Mouse (Mus musculus) erythroid progenitor cell, adult 5-6 weeks (primary cell): ENCODE results near the gene Birc2. TPM values are rescaled to one million over a fixed set of nuclear protein-coding genes. Genes with fewer than 3 reads are reported as not detected.

Source experiments
- ATAC-seq: replicated peaks from 2 replicates; pipeline ENCODE4 v1.8.0; 2016; ENCODE audit warnings: moderate number of reproducible peaks, mild to moderate bottlenecking, moderate TSS enrichment, inconsistent platforms; ENCODE audit not compliant: poor library complexity, low FRiP score, severe bottlenecking
- total RNA-seq, 2 experiments: library from RNA; stranded (forward) in 1 of 2; stranded (reverse) in 1 of 2; fragments of 150-400 nt in 1 of 2; fragments of 186-747, 209-891 nt in 1 of 2; gene quantifications; 2 replicates each; pipeline versions ENCODE4 v1.2.3 to v1.2.4; 2015 to 2017; ENCODE audit warnings: low replicate concordance in 2 of 2

The Birc2 gene
- total RNA-seq, 2 experiments from 2014 or later, result 45.6 to 59.9 TPM

- no peak for ATAC-seq
Measured at GRCm38 (mm10) chr9:7848191-7848590, 11.3 kb upstream of the Birc2 start.

GRCm38 (mm10) chr9:7846667-7847199 is 9.9 kb upstream of the Birc2 start:
- ATAC-seq, result no peak

GRCm38 (mm10) chr9:7845216-7845895 is 8.5 kb upstream of the Birc2 start:
- ATAC-seq, result no peak

DNA sequence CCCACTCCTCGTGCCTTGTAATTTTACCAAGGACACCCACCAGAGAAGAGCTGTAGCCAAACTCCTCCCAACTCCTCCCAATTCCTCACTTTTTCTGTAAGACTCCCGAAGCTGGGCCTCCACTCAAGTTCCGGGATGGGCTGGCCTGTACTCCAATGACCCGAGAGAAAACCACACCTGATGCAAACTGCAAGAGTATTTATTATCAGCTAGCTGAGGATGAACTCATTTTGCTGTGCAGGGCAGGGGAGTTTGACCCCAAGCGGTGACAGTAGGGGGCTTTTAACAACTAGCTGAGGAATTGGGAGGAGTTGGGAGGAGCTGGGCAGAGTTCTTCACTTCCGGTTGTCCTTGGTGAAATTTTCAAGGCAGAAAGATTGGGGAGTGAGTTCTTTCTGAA is 4.4 kb upstream of the Birc2 start:
- no peak for ATAC-seq

DNA sequence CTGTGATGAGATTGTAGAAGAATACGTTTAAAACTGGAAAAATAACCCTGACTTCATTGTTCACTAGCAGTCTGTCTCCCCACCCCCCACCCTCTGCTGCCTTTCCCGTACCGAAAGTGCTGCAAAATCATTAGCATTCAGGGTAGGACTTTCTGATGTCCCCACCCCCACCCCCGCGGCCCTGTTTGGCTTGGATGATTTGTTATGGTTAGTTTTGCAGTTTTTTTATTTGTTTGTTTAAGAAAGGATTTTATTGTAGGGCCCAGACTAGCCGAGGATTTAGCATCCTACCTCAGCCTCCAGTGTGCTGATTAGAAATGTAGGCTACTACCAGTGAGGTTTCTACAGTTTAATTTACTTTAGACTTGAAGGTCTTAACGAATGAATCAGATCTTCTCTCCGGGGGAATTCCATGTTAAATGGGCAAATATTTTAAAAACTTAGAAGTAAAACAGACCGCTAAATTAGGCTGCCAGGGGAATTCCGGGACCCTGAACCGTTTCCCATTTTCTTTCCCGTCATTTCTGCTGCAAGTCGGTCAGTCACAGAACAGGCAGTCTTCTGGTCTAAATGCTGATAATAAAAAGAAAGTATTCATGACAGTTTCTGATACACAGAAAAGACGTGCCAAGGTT is 1.1 kb upstream of the Birc2 start:
- ATAC-seq, result no peak

GRCm38 (mm10) chr9:7836331-7836730 is 533 bp downstream of the Birc2 start:
- peak; percentile 53 for ATAC-seq

- no peak for ATAC-seq
Measured at GRCm38 (mm10) chr9:7835302-7835701, 1.6 kb downstream of the Birc2 start.

DNA sequence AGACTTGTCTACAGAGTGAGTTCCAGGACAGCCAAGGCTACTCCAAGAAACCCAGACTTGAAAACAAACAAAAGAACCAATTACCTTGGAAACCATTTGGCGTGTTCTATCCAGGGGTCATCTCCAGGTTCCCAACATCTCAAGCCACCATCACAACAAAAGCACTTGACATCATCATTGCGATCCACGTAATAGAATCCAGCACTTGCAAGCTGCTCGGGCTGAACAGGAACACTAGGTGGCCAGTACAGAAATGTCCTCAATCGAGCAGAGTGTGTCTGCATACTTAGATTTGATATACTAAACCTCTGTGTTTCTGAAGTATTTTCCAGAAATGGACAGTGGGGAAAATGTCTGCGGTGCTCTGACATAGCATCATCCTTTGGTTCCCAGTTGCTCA is 3.4 kb downstream of the Birc2 start:
- ATAC-seq, result no peak

GRCm38 (mm10) chr9:7829531-7830528 is 7.0 kb downstream of the Birc2 start:
- ATAC-seq, result peak; percentile 80

- ATAC-seq, result no peak
Measured at GRCm38 (mm10) chr9:7828706-7829105, 8.2 kb downstream of the Birc2 start.

DNA sequence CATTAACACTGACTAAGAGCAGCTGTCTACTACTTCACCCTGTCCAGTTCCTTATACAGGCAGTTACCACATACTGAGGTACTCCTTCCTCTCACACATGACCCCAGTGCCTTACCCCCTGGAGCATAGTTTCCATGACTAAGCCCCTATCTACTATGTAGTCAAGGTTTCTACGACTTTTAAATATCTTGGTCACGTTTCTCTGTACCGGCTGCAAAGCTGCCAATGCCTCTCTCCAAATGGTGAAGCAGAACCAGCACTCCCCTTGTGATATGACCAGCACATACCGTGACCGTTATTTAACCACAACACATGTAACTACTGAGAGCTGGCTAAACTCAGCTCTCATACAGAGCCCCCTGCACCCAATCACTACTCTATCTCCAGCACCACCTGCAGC is 11.9 kb downstream of the Birc2 start:
- no peak for ATAC-seq

- ATAC-seq, result no peak
Measured at GRCm38 (mm10) chr9:7822758-7823157, 14.1 kb downstream of the Birc2 start.

DNA sequence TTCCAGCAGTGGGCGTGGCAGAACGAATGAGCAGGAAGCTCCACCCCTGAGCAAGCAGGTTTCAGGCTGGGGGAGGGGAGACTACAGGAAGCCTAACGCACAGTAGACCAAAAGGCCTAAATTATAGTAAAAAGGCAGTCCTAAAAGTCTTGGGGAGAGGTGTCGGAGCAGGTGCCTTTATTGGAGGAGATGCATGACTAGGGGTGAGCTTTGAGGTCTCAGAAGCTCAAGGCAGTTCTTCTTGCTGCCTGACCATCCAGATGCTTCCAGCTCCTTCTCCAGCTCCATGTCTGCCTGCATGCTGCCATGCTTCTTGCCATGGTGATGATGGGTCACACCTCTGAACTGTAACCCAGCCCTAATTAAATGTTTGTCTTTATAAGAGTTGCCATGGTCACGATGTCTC is 31.8 kb downstream of the Birc2 start:
- ATAC-seq, result no peak

DNA sequence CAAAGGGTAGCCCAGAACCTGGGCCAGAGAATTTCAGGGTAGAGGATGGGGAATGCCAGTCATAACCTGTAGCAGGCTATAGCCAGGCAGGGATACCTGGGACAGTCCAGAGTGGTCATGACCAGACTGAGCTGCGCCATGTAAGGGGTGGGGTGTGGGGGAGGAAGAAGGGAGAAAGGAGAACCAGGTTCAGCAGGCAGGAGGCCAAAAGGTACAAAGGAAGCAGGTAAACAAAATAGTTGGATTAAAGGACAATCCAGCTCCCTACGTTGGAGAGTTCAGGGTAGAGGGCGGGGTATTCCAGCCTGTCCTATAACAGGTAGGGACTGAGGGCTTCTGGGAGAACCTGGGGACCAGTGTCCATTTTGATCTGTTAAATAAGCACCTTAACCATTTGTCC is 38.3 kb downstream of the Birc2 start:
- no peak for ATAC-seq

DNA sequence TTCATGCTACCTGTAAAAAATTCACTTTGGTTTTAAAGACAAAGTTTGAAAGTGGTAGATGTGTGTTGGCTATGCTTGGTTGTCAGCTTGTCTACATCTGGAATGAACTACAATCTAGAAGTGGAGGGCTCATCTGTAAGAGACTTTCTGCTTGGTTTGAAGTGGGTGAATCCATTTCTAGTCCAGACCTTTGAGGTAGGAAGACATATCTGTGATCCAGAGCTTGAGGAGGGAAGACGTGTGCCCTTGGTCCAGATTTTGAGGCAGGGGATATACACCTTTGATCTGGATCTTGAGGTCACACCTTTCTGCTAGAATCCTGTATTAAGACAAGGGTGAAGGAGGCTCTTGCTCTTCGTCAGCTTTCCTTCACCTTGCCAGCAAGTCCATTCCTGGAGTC is 39.3 kb downstream of the Birc2 start:
- no peak for ATAC-seq

- no peak for ATAC-seq
Measured at GRCm38 (mm10) chr9:7796129-7796864, 40.6 kb downstream of the Birc2 start.

- ATAC-seq, result no peak
Measured at GRCm38 (mm10) chr9:7795581-7795980, 41.3 kb downstream of the Birc2 start.

- no peak for ATAC-seq
Measured at GRCm38 (mm10) chr9:7793561-7793960, 43.3 kb downstream of the Birc2 start.

DNA sequence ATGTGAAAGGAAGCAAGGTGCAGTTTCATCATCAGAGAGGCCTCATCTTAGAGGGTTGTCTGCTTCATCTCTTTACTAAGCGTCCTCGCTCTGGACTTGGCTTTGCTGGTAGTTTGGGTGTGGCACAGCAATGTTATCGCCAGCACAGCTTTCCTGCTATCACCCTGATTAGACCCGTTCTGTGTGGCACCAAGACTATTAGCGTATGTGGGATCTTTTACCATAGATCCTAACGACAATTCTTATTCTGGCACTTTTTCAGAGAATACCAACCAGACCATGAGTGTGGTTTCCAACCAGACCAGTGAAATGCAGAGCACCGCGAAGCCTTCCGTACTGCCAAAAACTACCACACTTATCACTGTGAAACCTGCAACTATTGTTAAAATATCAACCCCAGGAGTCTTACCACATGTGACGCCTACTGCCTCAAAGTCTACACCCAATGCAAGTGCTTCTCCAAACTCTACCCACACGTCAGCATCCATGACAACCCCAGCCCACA is 46.2 kb downstream of the Birc2 start:
- peak; percentile 93 for ATAC-seq
